Mouse (Mus musculus): ENCODE data around the gene Lrrc4.
A peak's percentile ranks its signal among the peaks of the same experiment; 100 is the strongest.

Lrrc4 gene

GRCm38 (mm10) chr6:28825894-28826293, 5.7 kb downstream of the Lrrc4 start:
- DNase-seq (ENCODE audit: low read depth, low spot score), result no peak

GRCm38 (mm10) chr6:28823802-28824201, 7.7 kb downstream of the Lrrc4 start:
- no peak for DNase-seq (ENCODE audit: low read depth, low spot score)

- DNase-seq (ENCODE audit: low read depth, low spot score), result no peak
Observed at GRCm38 (mm10) chr6:28823375-28823774, 8.2 kb downstream of the Lrrc4 start.

- no peak for DNase-seq (ENCODE audit: low read depth, low spot score)
Observed at GRCm38 (mm10) chr6:28822296-28822695, 9.3 kb downstream of the Lrrc4 start.

- no peak for DNase-seq (ENCODE audit: low read depth, low spot score)
Observed at GRCm38 (mm10) chr6:28819509-28820358, 11.8 kb downstream of the Lrrc4 start.

- peak; percentile 75 for DNase-seq (ENCODE audit: low read depth, low spot score)
Observed at GRCm38 (mm10) chr6:28817039-28817438, 14.5 kb downstream of the Lrrc4 start.

GRCm38 (mm10) chr6:28814895-28815294, 16.7 kb downstream of the Lrrc4 start:
- DNase-seq (ENCODE audit: low read depth, low spot score), result no peak

- DNase-seq (ENCODE audit: low read depth, low spot score), result no peak
Observed at GRCm38 (mm10) chr6:28813057-28813456, 18.5 kb downstream of the Lrrc4 start.

GRCm38 (mm10) chr6:28804751-28805150, 26.8 kb downstream of the Lrrc4 start:
- no peak for DNase-seq (ENCODE audit: low read depth, low spot score)

GRCm38 (mm10) chr6:28803678-28804279, 27.8 kb downstream of the Lrrc4 start:
- DNase-seq (ENCODE audit: low read depth, low spot score), result no peak

GRCm38 (mm10) chr6:28800976-28801375, 30.6 kb downstream of the Lrrc4 start:
- peak; percentile 76 for DNase-seq (ENCODE audit: low read depth, low spot score)

- no peak for DNase-seq (ENCODE audit: low read depth, low spot score)
Observed at GRCm38 (mm10) chr6:28799818-28800217, 31.7 kb downstream of the Lrrc4 start.

- no peak for DNase-seq (ENCODE audit: low read depth, low spot score)
Observed at GRCm38 (mm10) chr6:28795792-28796515, 35.6 kb downstream of the Lrrc4 start.

GRCm38 (mm10) chr6:28795380-28795779, 36.2 kb downstream of the Lrrc4 start:
- DNase-seq (ENCODE audit: low read depth, low spot score), result no peak

- DNase-seq (ENCODE audit: low read depth, low spot score), result no peak
Observed at GRCm38 (mm10) chr6:28791809-28792208, 39.7 kb downstream of the Lrrc4 start.

GRCm38 (mm10) chr6:28791183-28791582, 40.4 kb downstream of the Lrrc4 start:
- DNase-seq (ENCODE audit: low read depth, low spot score), result no peak

- no peak for DNase-seq (ENCODE audit: low read depth, low spot score)
Observed at GRCm38 (mm10) chr6:28789685-28790084, 41.9 kb downstream of the Lrrc4 start.

GRCm38 (mm10) chr6:28787133-28787532, 44.4 kb downstream of the Lrrc4 start:
- DNase-seq (ENCODE audit: low read depth, low spot score), result no peak

- no peak for DNase-seq (ENCODE audit: low read depth, low spot score)
Observed at GRCm38 (mm10) chr6:28785770-28786169, 45.8 kb downstream of the Lrrc4 start.

GRCm38 (mm10) chr6:28783953-28784352, 47.6 kb downstream of the Lrrc4 start:
- DNase-seq (ENCODE audit: low read depth, low spot score), result no peak

GRCm38 (mm10) chr6:28783082-28783647, 48.4 kb downstream of the Lrrc4 start:
- DNase-seq (ENCODE audit: low read depth, low spot score), result no peak

- DNase-seq (ENCODE audit: low read depth, low spot score), result peak; percentile 89
Observed at GRCm38 (mm10) chr6:28781696-28782095, 49.9 kb downstream of the Lrrc4 start.
